In genomic region chr1:88258881-88259642, GRCm38 (mm10) we compare ENCODE assay signal across 9 mouse cellular contexts. TPM values are rescaled to one million over a fixed set of nuclear protein-coding genes. Genes with fewer than 3 reads are reported as not detected.
A peak's percentile ranks its signal among the peaks of the same experiment; 100 is the strongest.
DNase-seq lines count a peak whose midpoint lies in the region; ATAC-seq and TF ChIP-seq lines count a peak whose summit lies in the region.
"Had no signal": no experiment of that assay in that cellular context is flagged by ENCODE, and none has a peak within 500 bp of the region (broad histone marks: within the 10 kb centered on the region; RNA-seq: fewer than 3 reads in every experiment).

No protein-coding gene starts in this region.

- TF ChIP-seq CTCF in forebrain, postnatal 0 days (IDR thresholded peaks at IDR 0.05; ENCODE audit: low read depth) = no peak

- DNase-seq in adrenal gland, adult (ENCODE audit: inconsistent age in 2 of 2, low spot score in 1 of 2) = peak; percentile 55 to 83
- DNase-seq in adrenal gland, adult 18-20 months (ENCODE audit: low spot score in 2 of 2) = no peak
- peak; percentile 66 to 68 for DNase-seq in layer of hippocampus, postnatal 10 days (ENCODE audit: low spot score in 2 of 2)
- DNase-seq in layer of hippocampus, postnatal 36 days = no peak
- DNase-seq in forebrain, postnatal 0 days = no peak
- no peak for DNase-seq in spleen, postnatal 36 days (ENCODE audit: low spot score in 2 of 2)
- no peak for DNase-seq in thymus, postnatal 10 days (ENCODE audit: low spot score in 2 of 2)

- ATAC-seq in forebrain, postnatal 0 days = 0 out of 2 replicates have a peak, but pooled peaks have one; percentile 1
- ATAC-seq in liver, embryonic 12.5 days = peak; percentile 5; the same call in 1 of the 2 replicates

- no peak overlapping the region for H3K4me3 ChIP-seq in forebrain, postnatal 0 days (ENCODE audit: low read depth, low read length)
- no peak overlapping the region for H3K4me3 ChIP-seq in liver, embryonic 12.5 days

- H3K27ac ChIP-seq in forebrain, postnatal 0 days (ENCODE audit: low read depth, low read length) = no peak overlapping the region
- H3K27ac ChIP-seq in liver, embryonic 12.5 days = no peak overlapping the region
- H3K27ac ChIP-seq: macrophage had no signal

- peaks cover 50% of the 10 kb centered on the region for H3K36me3 ChIP-seq in forebrain, postnatal 0 days (ENCODE audit: insufficient read depth)
- peaks cover 44% of the 10 kb centered on the region for H3K36me3 ChIP-seq in liver, embryonic 12.5 days

- 81% methylated on average over 8 of the region's 8 CpGs for WGBS in forebrain, postnatal 0 days
- 56% methylated on average over 8 of the region's 8 CpGs for WGBS in liver, embryonic 12.5 days (ENCODE audit: insufficient replicate concordance)

- peak overlapping the region; percentile 0; the same call in 1 of the 2 replicates for H3K9ac ChIP-seq in forebrain, postnatal 0 days
- no peak overlapping the region for H3K9ac ChIP-seq in liver, embryonic 12.5 days

- H3K9me3 ChIP-seq in forebrain, postnatal 0 days (ENCODE audit: low read length) = peaks cover 40% of the 10 kb centered on the region
- H3K9me3 ChIP-seq in liver, embryonic 12.5 days (replicated peaks) = peaks cover 25% of the 10 kb centered on the region

- H3K4me2 ChIP-seq in forebrain, postnatal 0 days (ENCODE audit: low read depth) = no peak overlapping the region
- no peak overlapping the region for H3K4me2 ChIP-seq in liver, embryonic 12.5 days

- H3K4me1 ChIP-seq in forebrain, postnatal 0 days (ENCODE audit: insufficient read depth) = no peaks in the 10 kb centered on the region
- peaks cover 39% of the 10 kb centered on the region for H3K4me1 ChIP-seq in liver, embryonic 12.5 days

- H3K27me3 ChIP-seq in forebrain, postnatal 0 days (ENCODE audit: insufficient read depth, low read length) = no peaks in the 10 kb centered on the region
- H3K27me3 ChIP-seq in liver, embryonic 12.5 days (replicated peaks) = no peaks in the 10 kb centered on the region

RNA-seq across cellular contexts. Expression of gene Hjurp, which starts 18.4 kb away (rescaled TPM):
- 10 to 100 TPM; 21.7 to 27.4 TPM for total RNA-seq in adrenal gland, adult 18-20 months (2021)
- total RNA-seq in layer of hippocampus, postnatal 10 days (2021) = 10 to 100 TPM; 44.8 to 49.1 TPM
- total RNA-seq in layer of hippocampus, postnatal 36 days (2021) = 10 to 100 TPM; 30.7 to 36.6 TPM
- 77.6 and 88.0 TPM in 2 replicates for total RNA-seq in forebrain, postnatal 0 days (2014; rRNA removed)
- 24.5 and 40.0 TPM in 2 replicates for polyA plus RNA-seq in forebrain, postnatal 0 days (2015; fragmentation: Nextera tagmentation; extraction: Ambion mirVana)
- polyA plus RNA-seq in liver, embryonic 12.5 days (2016; fragmentation: Nextera tagmentation; extraction: Ambion mirVana) = 104 and 106 TPM in 2 replicates

RNA-seq across cellular contexts. Expression of gene Trpm8, which starts 18.4 kb away (rescaled TPM):
- not detected for total RNA-seq in adrenal gland, adult 18-20 months (2021)
- under 1 TPM; 0.51 to 0.71 TPM for total RNA-seq in layer of hippocampus, postnatal 10 days (2021)
- under 1 TPM in 1 of 2 experiments, not detected in 1; 0.15 TPM for total RNA-seq in layer of hippocampus, postnatal 36 days (2021)
- 0.38 TPM in 2 replicates for total RNA-seq in forebrain, postnatal 0 days (2014; rRNA removed)
- polyA plus RNA-seq in forebrain, postnatal 0 days (2015; fragmentation: Nextera tagmentation; extraction: Ambion mirVana) = 0.19 and 0.36 TPM in 2 replicates
- not detected in 2 replicates for polyA plus RNA-seq in liver, embryonic 12.5 days (2016; fragmentation: Nextera tagmentation; extraction: Ambion mirVana)
- polyA plus RNA-seq: macrophage had no signal

RNA-seq across cellular contexts. Expression of gene Mroh2a, which starts 32.3 kb away (rescaled TPM):
- total RNA-seq in adrenal gland, adult 18-20 months (2021) = under 1 TPM; 0.33 to 0.51 TPM
- total RNA-seq in layer of hippocampus, postnatal 10 days (2021) = under 1 TPM; 0.07 to 0.87 TPM
- under 1 TPM in 1 of 2 experiments, not detected in 1; 0.05 TPM for total RNA-seq in layer of hippocampus, postnatal 36 days (2021)
- total RNA-seq in forebrain, postnatal 0 days (2014; rRNA removed) = 0.23 TPM in 1 of 2 replicates, not detected in the other
- 0.35 and 0.36 TPM in 2 replicates for polyA plus RNA-seq in forebrain, postnatal 0 days (2015; fragmentation: Nextera tagmentation; extraction: Ambion mirVana)
- polyA plus RNA-seq in liver, embryonic 12.5 days (2016; fragmentation: Nextera tagmentation; extraction: Ambion mirVana) = 0.46 and 0.61 TPM in 2 replicates

RNA-seq across cellular contexts. Expression of gene Ugt1a1, which starts 47.3 kb away (rescaled TPM):
- 10 to 100 TPM in 1 of 2 experiments, under 1 TPM in 1; 0.22 to 77.3 TPM for total RNA-seq in adrenal gland, adult 18-20 months (2021)
- not detected for total RNA-seq in layer of hippocampus, postnatal 10 days (2021)
- not detected for total RNA-seq in layer of hippocampus, postnatal 36 days (2021)
- total RNA-seq in forebrain, postnatal 0 days (2014; rRNA removed) = 0.14 TPM in 1 of 2 replicates, not detected in the other
- polyA plus RNA-seq in forebrain, postnatal 0 days (2015; fragmentation: Nextera tagmentation; extraction: Ambion mirVana) = not detected in 2 replicates
- polyA plus RNA-seq in liver, embryonic 12.5 days (2016; fragmentation: Nextera tagmentation; extraction: Ambion mirVana) = not detected in 2 replicates
- polyA plus RNA-seq: macrophage had no signal

RNA-seq across cellular contexts. Expression of gene Dnajb3, which starts 53.5 kb away (rescaled TPM):
- total RNA-seq in adrenal gland, adult 18-20 months (2021) = 1 to 10 TPM; 2.2 to 3.1 TPM
- 1 to 10 TPM; 3.2 to 5.4 TPM for total RNA-seq in layer of hippocampus, postnatal 10 days (2021)
- 1 to 10 TPM; 2.2 to 3.0 TPM for total RNA-seq in layer of hippocampus, postnatal 36 days (2021)
- total RNA-seq in forebrain, postnatal 0 days (2014; rRNA removed) = 5.3 and 6.6 TPM in 2 replicates
- polyA plus RNA-seq in forebrain, postnatal 0 days (2015; fragmentation: Nextera tagmentation; extraction: Ambion mirVana) = 10.7 and 12.4 TPM in 2 replicates
- 11.9 and 13.8 TPM in 2 replicates for polyA plus RNA-seq in liver, embryonic 12.5 days (2016; fragmentation: Nextera tagmentation; extraction: Ambion mirVana)
- polyA plus RNA-seq: macrophage had no signal

Comparison
In these comparisons a context has a peak if more than half of its experiments do, and no peak if none do; other contexts are left out.
1. DNase-seq: peak in adrenal gland, adult (2 of 2) and layer of hippocampus, postnatal 10 days (2 of 2); none in adrenal gland, adult 18-20 months (0 of 2), layer of hippocampus, postnatal 36 days (0 of 2), forebrain, postnatal 0 days (single experiment), spleen, postnatal 36 days (0 of 2) and thymus, postnatal 10 days (0 of 2).